Mouse (Mus musculus): Measurements from ENCODE around the gene Thsd7b.

GRCm38 (mm10) chr1:129956625-129957024 lies 683.5 kb downstream of the Thsd7b start:
- TF ChIP-seq CHD2 (IDR thresholded peaks at IDR 0.05; ENCODE audit: low read depth, low read length) = no peak
- TF ChIP-seq ZC3H11A (IDR thresholded peaks at IDR 0.05; ENCODE audit: borderline replicate concordance, low read depth, low read length) = no peak

Data from ES-E14 (cell line).